Comparison of ENCODE assay signal across 10 mouse cellular contexts in genomic region chr1:131637791-131638540, GRCm38 (mm10). TPM values are rescaled to one million over a fixed set of nuclear protein-coding genes. Genes with fewer than 3 reads are reported as not detected.
DNase-seq lines count a peak whose midpoint lies in the region; ATAC-seq lines count a peak whose summit lies in the region.
"Had no signal": no experiment of that assay in that cellular context is flagged by ENCODE, and none has a peak within 500 bp of the region (broad histone marks: within the 10 kb centered on the region; RNA-seq: fewer than 3 reads in every experiment).

Gene Ctse, plus strand, starts transcription at chr1:131638306.

- DNase-seq in CD4-positive helper T cell, adult 2 months (ENCODE audit: low read depth, low spot score), result peak; percentile 89
- peak; percentile 86 for DNase-seq in T-cell, adult 2 months (ENCODE audit: low spot score)
- DNase-seq in liver, embryonic 13.5 days, result peak; percentile 80
- peak; percentile 62 for DNase-seq in spleen, adult 12 weeks (ENCODE audit: low spot score)
- no peak for DNase-seq in layer of hippocampus, postnatal 10 days (ENCODE audit: low spot score in 2 of 2)
- no peak for DNase-seq in neural tube, embryonic 10.5 days (ENCODE audit: extremely low spot score, low spot score)
- DNase-seq: midbrain, embryonic 14.5 days had no signal

- H3K27ac ChIP-seq in liver, embryonic 13.5 days, result peak within 1 kb of the TSS; percentile 90
- no peak within 1 kb of the TSS for H3K27ac ChIP-seq in hindbrain, embryonic 16.5 days (ENCODE audit: low read depth, low read length)
- no peak within 1 kb of the TSS for H3K27ac ChIP-seq in forebrain, embryonic 13.5 days
- H3K27ac ChIP-seq: embryonic facial prominence, embryonic 15.5 days had no signal

- peaks cover 4% of the 10 kb centered on the region for H3K36me3 ChIP-seq in liver, embryonic 13.5 days
- H3K36me3 ChIP-seq in hindbrain, embryonic 16.5 days (ENCODE audit: control insufficient read depth, insufficient read depth, low read length), result no peaks in the 10 kb centered on the region
- no peaks in the 10 kb centered on the region for H3K36me3 ChIP-seq in forebrain, embryonic 13.5 days (ENCODE audit: poor library complexity, severe bottlenecking)
- H3K36me3 ChIP-seq: embryonic facial prominence, embryonic 15.5 days had no signal

- peaks cover 19% of the 10 kb centered on the region for H3K4me1 ChIP-seq in liver, embryonic 13.5 days (replicated peaks)
- no peaks in the 10 kb centered on the region for H3K4me1 ChIP-seq in hindbrain, embryonic 16.5 days (ENCODE audit: control insufficient read depth, insufficient read depth, low read depth, low read length)
- H3K4me1 ChIP-seq in forebrain, embryonic 13.5 days, result no peaks in the 10 kb centered on the region
- H3K4me1 ChIP-seq: embryonic facial prominence, embryonic 15.5 days had no signal

- peak within 1 kb of the TSS; percentile 64 for H3K4me3 ChIP-seq in liver, embryonic 13.5 days (replicated peaks)
- H3K4me3 ChIP-seq in hindbrain, embryonic 16.5 days (ENCODE audit: low read length), result no peak within 1 kb of the TSS
- no peak within 1 kb of the TSS for H3K4me3 ChIP-seq in forebrain, embryonic 13.5 days
- H3K4me3 ChIP-seq: embryonic facial prominence, embryonic 15.5 days had no signal

- 10% methylated on average over 9 of the region's 9 CpGs for WGBS in liver, embryonic 13.5 days (ENCODE audit: insufficient replicate concordance)
- 89% methylated on average over 9 of the region's 9 CpGs for WGBS in hindbrain, embryonic 16.5 days
- WGBS in forebrain, embryonic 13.5 days, result 88% methylated on average over 9 of the region's 9 CpGs

- H3K9ac ChIP-seq in liver, embryonic 13.5 days, result peak within 1 kb of the TSS; percentile 77
- H3K9ac ChIP-seq in hindbrain, embryonic 16.5 days (ENCODE audit: low read depth, low read length), result no peak within 1 kb of the TSS
- H3K9ac ChIP-seq in forebrain, embryonic 13.5 days, result no peak within 1 kb of the TSS
- H3K9ac ChIP-seq: embryonic facial prominence, embryonic 15.5 days had no signal

- ATAC-seq in liver, embryonic 13.5 days (ENCODE audit: low read depth), result peak; percentile 98
- ATAC-seq in hindbrain, embryonic 16.5 days, result no peak
- no peak for ATAC-seq in forebrain, embryonic 13.5 days

- H3K27me3 ChIP-seq in liver, embryonic 13.5 days, result no peaks in the 10 kb centered on the region
- no peaks in the 10 kb centered on the region for H3K27me3 ChIP-seq in hindbrain, embryonic 16.5 days (replicated peaks; ENCODE audit: control insufficient read depth, insufficient read depth, low read length)
- no peaks in the 10 kb centered on the region for H3K27me3 ChIP-seq in forebrain, embryonic 13.5 days
- H3K27me3 ChIP-seq: embryonic facial prominence, embryonic 15.5 days had no signal

- H3K9me3 ChIP-seq in liver, embryonic 13.5 days (replicated peaks), result no peaks in the 10 kb centered on the region
- H3K9me3 ChIP-seq in hindbrain, embryonic 16.5 days (ENCODE audit: control insufficient read depth, low read length), result no peaks in the 10 kb centered on the region
- H3K9me3 ChIP-seq in forebrain, embryonic 13.5 days (replicated peaks), result no peaks in the 10 kb centered on the region
- H3K9me3 ChIP-seq: embryonic facial prominence, embryonic 15.5 days had no signal

- H3K4me2 ChIP-seq in liver, embryonic 13.5 days, result peak within 1 kb of the TSS; percentile 70
- no peak within 1 kb of the TSS for H3K4me2 ChIP-seq in hindbrain, embryonic 16.5 days (ENCODE audit: low read length)
- H3K4me2 ChIP-seq in forebrain, embryonic 13.5 days, result no peak within 1 kb of the TSS
- H3K4me2 ChIP-seq: embryonic facial prominence, embryonic 15.5 days had no signal

RNA-seq across cellular contexts. Expression of gene Ctse, which starts in this region (rescaled TPM):
- polyA plus RNA-seq in liver, embryonic 13.5 days (2015; fragmentation: Nextera tagmentation; extraction: Ambion mirVana), result 13.0 and 15.2 TPM in 2 replicates
- under 1 TPM in 1 of 2 experiments, not detected in 1; 0.39 TPM for total RNA-seq in layer of hippocampus, postnatal 10 days (2021)
- not detected in 2 replicates for polyA plus RNA-seq in hindbrain, embryonic 16.5 days (2015; fragmentation: Nextera tagmentation; extraction: Ambion mirVana)
- not detected in 2 replicates for polyA plus RNA-seq in forebrain, embryonic 13.5 days (2015; fragmentation: Nextera tagmentation; extraction: Ambion mirVana)
- polyA plus RNA-seq: midbrain, embryonic 14.5 days had no signal

Comparison
In these comparisons a context has a peak if more than half of its experiments do, and no peak if none do; other contexts are left out.
1. RNA of gene Ctse (polyA plus RNA-seq): 13.0 to 15.2 TPM in liver, embryonic 13.5 days; not detected in forebrain, embryonic 13.5 days and not detected in hindbrain, embryonic 16.5 days; every median in the first group is over 10 times any median in the second.
2. DNase-seq: peak in CD4-positive helper T cell, adult 2 months (single experiment), T-cell, adult 2 months (single experiment), liver, embryonic 13.5 days (single experiment) and spleen, adult 12 weeks (single experiment); none in layer of hippocampus, postnatal 10 days (0 of 2) and neural tube, embryonic 10.5 days (single experiment).